Mouse (Mus musculus): ENCODE results near the gene Tmem176b.
A peak's percentile ranks its signal among the peaks of the same experiment; 100 is the strongest.
"Not testable (repeated sequence)": the region's sequence is repeated elsewhere in the genome, so short reads cannot be mapped to it uniquely, and the experiment has no call there.

Gene Tmem176b

DNA sequence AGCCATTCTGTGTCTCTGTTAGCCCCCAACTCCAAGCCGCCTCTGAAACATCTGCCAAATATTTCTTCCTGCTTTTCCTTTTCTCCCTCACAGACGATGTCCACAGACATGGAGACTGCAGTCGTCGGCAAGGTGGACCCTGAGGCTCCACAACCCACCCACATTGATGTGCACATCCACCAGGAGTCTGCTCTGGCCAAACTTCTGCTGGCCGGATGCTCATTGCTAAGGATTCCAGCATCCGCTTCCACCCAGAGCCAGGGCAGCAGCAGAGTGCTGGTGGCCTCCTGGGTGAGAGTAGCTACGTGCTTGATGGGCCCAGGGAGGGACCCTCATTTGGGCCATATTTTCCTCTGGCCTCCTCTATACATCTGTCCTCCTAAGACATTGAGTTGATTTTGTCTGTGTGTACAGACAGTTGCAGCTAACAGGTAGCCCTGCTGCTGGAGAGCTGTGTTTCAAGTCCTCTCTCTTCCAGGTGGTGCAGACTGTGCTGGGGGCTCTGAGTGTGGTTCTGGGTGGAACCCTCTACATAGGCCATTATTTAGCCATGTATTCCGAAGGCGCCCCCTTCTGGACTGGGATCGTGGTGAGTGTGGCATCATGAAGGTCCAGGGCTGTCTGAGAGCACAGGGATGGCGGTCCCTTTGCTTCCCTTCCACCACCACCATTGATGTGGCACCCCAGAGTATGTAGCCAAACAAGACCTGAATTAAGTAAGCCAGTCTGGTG, 981 bp upstream of the Tmem176b start:
- no peak for DNase-seq (ENCODE audit: extremely low read depth, low read depth)

DNA sequence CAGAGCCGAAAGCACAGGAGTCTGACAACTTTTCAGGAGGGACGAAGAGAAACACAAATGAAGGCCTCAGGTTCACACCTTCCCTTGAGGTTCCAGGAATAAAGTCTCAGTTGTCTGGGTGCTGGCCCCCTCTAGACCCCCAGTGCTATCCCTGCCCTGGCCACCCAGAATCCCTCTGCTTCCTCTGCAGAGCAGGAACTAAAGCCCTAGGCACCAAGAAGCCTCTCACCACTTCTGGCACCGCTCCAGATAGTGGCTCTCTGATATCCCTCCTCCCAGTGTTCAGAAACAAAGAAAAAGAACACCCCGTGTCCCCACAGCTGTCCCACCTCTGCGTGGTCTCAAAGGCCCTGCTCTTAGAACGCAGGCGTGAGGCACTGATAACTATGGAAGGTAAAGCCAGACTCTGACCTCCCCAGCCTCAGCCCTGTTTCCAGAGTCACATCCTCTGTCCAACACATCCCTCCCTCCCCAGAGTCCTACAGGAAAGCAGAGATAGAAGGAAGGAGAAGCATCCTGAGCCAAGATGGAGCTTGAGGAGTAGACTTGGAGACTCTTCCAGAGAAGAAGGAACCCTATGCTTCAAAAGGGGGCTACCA, 826 bp downstream of the Tmem176b start, which contains the start of gene Tmem176a:
Tmem176a (plus strand) TSS at position 549 of the 599 bp plus-strand sequence.
- peak; percentile 68 for DNase-seq (ENCODE audit: extremely low read depth, low read depth)

DNA sequence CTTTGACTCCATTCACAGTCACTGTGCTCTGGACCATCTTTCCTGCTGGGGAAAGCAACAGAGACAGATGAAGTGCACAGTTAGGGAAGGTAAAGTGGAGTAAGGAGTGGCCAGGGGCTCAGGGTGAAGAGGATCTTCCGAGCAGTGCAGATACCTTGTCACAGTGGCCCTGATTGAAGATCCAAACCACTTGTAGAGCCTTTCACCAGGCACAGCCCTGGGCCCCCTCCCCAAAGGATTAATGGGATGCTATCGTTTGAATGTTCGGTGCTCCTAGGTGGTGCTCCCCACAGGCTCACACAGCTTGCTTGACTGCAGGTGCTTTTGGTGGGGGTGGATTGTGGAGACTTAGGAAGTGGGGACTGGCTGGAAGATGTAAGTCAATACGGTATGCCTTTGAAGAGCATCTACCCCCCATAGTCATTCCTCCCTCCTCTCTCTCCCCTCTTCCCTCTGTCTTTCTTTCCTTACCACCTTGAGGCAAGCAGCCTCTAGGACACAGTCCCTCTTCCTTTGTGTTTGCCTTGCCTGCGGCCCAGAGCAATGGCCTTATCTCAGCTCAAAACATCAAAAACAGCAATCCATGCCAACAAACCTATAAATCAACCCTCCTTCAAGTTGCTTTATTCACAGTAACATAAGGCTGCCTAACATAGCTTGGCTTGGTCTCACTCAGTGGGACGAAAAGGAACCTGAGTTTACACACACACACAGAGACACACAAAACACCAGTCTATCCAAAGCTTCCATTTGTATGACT, 2.8 kb downstream of the Tmem176b start:
- no peak for DNase-seq (ENCODE audit: extremely low read depth, low read depth)

GRCm38 (mm10) chr6:48837516-48837915, 3.8 kb downstream of the Tmem176b start:
- no peak for DNase-seq (ENCODE audit: extremely low read depth, low read depth)

GRCm38 (mm10) chr6:48836146-48836545, 5.2 kb downstream of the Tmem176b start:
- DNase-seq (ENCODE audit: extremely low read depth, low read depth) = no peak

GRCm38 (mm10) chr6:48835241-48835640, 6.1 kb downstream of the Tmem176b start:
- no peak for DNase-seq (ENCODE audit: extremely low read depth, low read depth)

- no peak for DNase-seq (ENCODE audit: extremely low read depth, low read depth)
These were observed 7.8 kb downstream of the Tmem176b start for GRCm38 (mm10) chr6:48833515-48833914.

DNA sequence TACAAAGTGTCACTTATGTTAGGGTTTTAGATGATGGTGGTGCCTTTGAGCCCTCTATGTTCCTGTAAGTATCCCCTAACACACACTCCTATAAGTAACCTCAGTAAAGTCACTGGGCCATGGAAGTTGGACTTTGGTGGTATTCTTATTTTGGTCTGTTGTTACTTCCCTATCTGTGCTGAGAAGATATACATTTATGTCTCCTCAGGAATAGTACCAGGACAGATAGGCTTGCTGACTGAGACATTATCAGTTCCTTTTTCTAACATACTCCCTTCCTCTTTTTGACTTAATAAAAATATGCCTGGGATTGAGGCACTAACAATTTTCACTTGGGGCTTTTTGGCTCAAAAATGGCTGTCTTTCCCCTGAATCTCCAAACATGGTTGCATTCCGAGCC, 8.9 kb downstream of the Tmem176b start:
- peak; percentile 91 for DNase-seq (ENCODE audit: extremely low read depth, low read depth)

DNA sequence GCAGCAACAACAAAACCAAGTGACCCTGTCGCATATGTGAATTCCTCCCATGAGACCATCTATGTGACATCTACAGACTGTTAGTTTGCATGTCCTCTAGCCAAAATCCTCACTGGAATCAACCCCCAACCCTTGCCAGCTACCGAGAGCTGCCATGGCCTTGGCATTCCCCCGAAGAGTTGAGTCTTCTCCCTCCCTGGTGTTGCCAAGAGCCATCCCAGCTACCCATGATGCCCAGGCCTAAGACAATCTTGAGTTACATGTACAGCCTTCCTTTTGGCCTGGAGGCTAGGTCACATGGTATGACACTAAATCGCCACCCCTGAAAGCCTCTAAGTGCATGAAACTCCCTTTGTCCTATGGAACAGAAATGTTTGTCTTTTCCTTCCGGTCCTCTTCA, 10.2 kb downstream of the Tmem176b start:
- no peak for DNase-seq (ENCODE audit: extremely low read depth, low read depth)

GRCm38 (mm10) chr6:48830241-48830640, 11.1 kb downstream of the Tmem176b start:
- no peak for DNase-seq (ENCODE audit: extremely low read depth, low read depth)

GRCm38 (mm10) chr6:48829651-48830050, 11.6 kb downstream of the Tmem176b start:
- no peak for DNase-seq (ENCODE audit: extremely low read depth, low read depth)

DNA sequence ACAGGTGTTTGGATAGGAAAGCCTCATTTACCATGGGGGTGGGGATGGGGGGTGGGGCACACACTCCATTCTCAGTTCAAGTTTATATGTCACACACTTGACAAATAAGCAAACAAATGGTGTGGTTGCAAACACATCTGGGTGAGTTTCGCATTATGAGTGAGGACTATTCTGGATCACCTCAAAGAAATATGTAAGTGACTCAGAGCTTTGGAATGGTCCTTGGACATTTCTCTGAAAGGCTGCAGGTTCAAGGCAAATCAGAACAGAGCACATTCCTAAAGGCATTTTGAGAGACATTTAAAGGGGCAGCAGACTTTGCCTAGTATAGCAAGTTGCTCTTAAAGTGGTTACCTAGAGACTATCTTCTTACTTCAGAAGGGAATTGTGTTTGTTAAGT, 12.3 kb downstream of the Tmem176b start:
- DNase-seq (ENCODE audit: extremely low read depth, low read depth) = no peak

- DNase-seq (ENCODE audit: extremely low read depth, low read depth) = no peak
These were observed 16.3 kb downstream of the Tmem176b start for GRCm38 (mm10) chr6:48825016-48825415.

- not testable (repeated sequence) for DNase-seq (ENCODE audit: extremely low read depth, low read depth)
These were observed 19.1 kb downstream of the Tmem176b start for GRCm38 (mm10) chr6:48821991-48822785.

- peak; percentile 79 for DNase-seq (ENCODE audit: extremely low read depth, low read depth)
These were observed 23.5 kb downstream of the Tmem176b start for GRCm38 (mm10) chr6:48817815-48818214.

DNA sequence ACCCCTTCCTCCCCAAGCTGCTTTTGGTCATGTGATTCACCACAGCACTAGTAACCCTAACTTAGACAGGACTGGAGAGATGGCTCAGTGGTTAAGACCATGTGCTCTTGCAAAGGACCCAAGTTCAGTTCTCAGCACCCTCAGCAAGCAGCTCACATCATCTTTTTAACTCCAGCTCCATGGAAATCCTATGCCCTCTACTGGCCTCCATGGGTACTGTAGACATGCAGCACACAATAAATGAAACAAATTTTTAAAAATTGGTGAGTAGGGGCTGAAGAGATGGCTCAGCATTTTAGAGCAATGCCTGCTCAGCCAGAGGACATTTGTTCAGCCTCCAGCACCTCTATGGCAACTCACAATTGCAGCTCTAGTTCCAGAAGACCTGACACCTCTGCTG, 26.3 kb downstream of the Tmem176b start:
- DNase-seq (ENCODE audit: extremely low read depth, low read depth) = no peak

DNA sequence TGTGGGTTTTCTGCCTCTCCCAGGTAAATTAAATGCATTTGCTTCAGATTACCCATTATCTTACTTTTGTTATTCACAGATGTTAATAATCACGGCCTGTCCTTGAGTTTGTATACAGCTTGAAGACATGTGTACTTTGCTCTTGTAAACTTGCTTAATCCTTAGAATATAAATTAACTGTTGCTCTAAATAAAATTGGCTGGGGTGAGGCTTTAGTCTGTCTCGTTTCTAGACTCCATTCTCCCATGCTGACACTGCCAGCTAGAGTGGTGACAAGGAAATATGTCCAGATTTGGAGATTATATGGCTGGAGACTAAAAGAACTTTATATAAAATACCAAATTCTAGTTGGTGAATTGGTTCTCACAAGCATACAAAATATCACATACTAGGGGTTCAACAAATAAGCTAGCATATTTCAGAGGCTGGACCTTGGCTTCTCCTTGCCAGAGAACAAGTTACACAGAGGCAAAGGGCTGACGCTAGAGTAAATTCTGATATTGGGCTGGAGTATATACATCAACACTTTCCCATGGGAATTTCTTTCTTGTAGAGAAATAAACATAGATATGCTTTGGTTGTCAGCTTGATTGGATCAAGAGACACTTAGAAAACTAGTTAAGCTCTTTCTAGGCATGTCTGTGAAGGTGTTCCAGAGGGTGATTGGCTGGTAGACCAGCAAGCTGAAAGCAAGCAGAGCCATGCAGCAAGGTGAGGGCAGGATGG, 31.6 kb downstream of the Tmem176b start:
- no peak for DNase-seq (ENCODE audit: extremely low read depth, low read depth)

DNA sequence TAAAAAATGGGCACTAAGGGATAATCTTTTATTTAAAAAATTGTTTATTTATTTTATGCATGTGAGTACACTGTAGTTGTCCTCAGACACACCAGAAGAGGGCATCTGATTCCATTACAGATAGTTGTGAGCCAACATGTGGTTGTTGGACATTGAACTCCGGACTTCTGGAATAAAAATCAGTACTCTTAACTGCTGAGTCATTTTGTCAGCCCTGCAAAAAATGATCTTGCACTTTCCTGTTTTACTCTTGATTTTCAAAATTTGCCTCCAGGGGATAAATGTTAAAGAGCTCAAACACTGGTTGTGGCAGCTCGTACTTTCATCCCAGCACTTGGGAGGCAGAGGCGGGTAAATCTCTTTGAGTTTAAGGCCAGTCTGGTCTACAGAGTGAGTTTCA, 34.5 kb downstream of the Tmem176b start:
- no peak for DNase-seq (ENCODE audit: extremely low read depth, low read depth)

GRCm38 (mm10) chr6:48804346-48804745, 37.0 kb downstream of the Tmem176b start:
- DNase-seq (ENCODE audit: extremely low read depth, low read depth) = no peak

- DNase-seq (ENCODE audit: extremely low read depth, low read depth) = no peak
These were observed 37.8 kb downstream of the Tmem176b start for GRCm38 (mm10) chr6:48803406-48804051.
